Mouse (Mus musculus): ENCODE measurements around the gene Hdac4.

DNA sequence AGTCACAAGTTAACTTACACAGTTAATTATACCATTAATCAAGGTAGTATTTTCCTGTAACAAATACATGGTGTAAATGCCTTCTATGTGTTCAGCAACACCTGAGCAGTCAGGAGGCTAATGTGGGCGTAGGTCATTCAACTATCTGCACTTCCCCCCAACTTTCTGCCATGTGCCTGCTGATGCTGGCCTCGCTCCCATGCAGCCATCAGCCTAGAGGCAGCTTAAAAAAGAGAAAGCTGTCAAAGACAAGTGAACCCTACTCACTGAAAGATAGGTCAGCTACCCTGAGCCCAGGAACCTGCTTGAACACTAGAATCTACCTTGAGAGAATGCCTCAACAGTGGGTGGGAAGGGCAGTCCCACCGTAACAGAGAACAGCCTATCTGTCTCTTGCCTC lies 81.4 kb downstream of the Hdac4 start:
- TF ChIP-seq POLR2A (IDR thresholded peaks at IDR 0.05; ENCODE audit: insufficient read length, low read depth) = no peak
- TF ChIP-seq POLR2AphosphoS2 (IDR thresholded peaks at IDR 0.05; ENCODE audit: insufficient read length, low read depth) = no peak

All from myocyte (in vitro differentiated cells).